Mouse (Mus musculus): ENCODE data around the gene Smpd3.
A peak's percentile ranks its signal among the peaks of the same experiment; 100 is the strongest.

The Smpd3 gene

GRCm38 (mm10) chr8:106292484-106293396, 45.0 kb downstream of the Smpd3 start:
- DNase-seq (ENCODE audit: low spot score in 2 of 2), result peak; percentile 43 to 61

- no peak for DNase-seq (ENCODE audit: low spot score in 2 of 2)
These were observed 48.3 kb downstream of the Smpd3 start for GRCm38 (mm10) chr8:106289464-106289863.

- DNase-seq (ENCODE audit: low spot score in 2 of 2), result no peak
These were observed 49.1 kb downstream of the Smpd3 start for GRCm38 (mm10) chr8:106288732-106289131.

- no peak for DNase-seq (ENCODE audit: low spot score in 2 of 2)
These were observed 50.3 kb downstream of the Smpd3 start for GRCm38 (mm10) chr8:106287445-106287844.

- no peak for DNase-seq (ENCODE audit: low spot score in 2 of 2)
These were observed 56.9 kb downstream of the Smpd3 start for GRCm38 (mm10) chr8:106280844-106281243.

GRCm38 (mm10) chr8:106280154-106280553, 57.6 kb downstream of the Smpd3 start:
- no peak for DNase-seq (ENCODE audit: low spot score in 2 of 2)

- DNase-seq (ENCODE audit: low spot score in 2 of 2), result no peak
These were observed 59.3 kb downstream of the Smpd3 start for GRCm38 (mm10) chr8:106278367-106279042.

GRCm38 (mm10) chr8:106276709-106277317, 61.0 kb downstream of the Smpd3 start:
- DNase-seq (ENCODE audit: low spot score in 2 of 2), result no peak

GRCm38 (mm10) chr8:106273468-106273867, 64.3 kb downstream of the Smpd3 start:
- no peak for DNase-seq (ENCODE audit: low spot score in 2 of 2)

GRCm38 (mm10) chr8:106271378-106271777, 66.4 kb downstream of the Smpd3 start:
- no peak for DNase-seq (ENCODE audit: low spot score in 2 of 2)

GRCm38 (mm10) chr8:106270804-106271203, 67.0 kb downstream of the Smpd3 start:
- DNase-seq (ENCODE audit: low spot score in 2 of 2), result no peak

- no peak for DNase-seq (ENCODE audit: low spot score in 2 of 2)
These were observed 69.0 kb downstream of the Smpd3 start for GRCm38 (mm10) chr8:106268710-106269346.

GRCm38 (mm10) chr8:106265398-106265797, 72.4 kb downstream of the Smpd3 start:
- no peak for DNase-seq (ENCODE audit: low spot score in 2 of 2)

GRCm38 (mm10) chr8:106263928-106264327, 73.9 kb downstream of the Smpd3 start:
- DNase-seq (ENCODE audit: low spot score in 2 of 2), result no peak

- DNase-seq (ENCODE audit: low spot score in 2 of 2), result no peak
These were observed 75.4 kb downstream of the Smpd3 start for GRCm38 (mm10) chr8:106262343-106262742.

GRCm38 (mm10) chr8:106260894-106261293, 76.9 kb downstream of the Smpd3 start:
- no peak for DNase-seq (ENCODE audit: low spot score in 2 of 2)

- no peak for DNase-seq (ENCODE audit: low spot score in 2 of 2)
These were observed 78.1 kb downstream of the Smpd3 start for GRCm38 (mm10) chr8:106259579-106260255.

- DNase-seq (ENCODE audit: low spot score in 2 of 2), result no peak
These were observed 79.6 kb downstream of the Smpd3 start for GRCm38 (mm10) chr8:106258169-106258568.

- no peak for DNase-seq (ENCODE audit: low spot score in 2 of 2)
These were observed 87.6 kb downstream of the Smpd3 start for GRCm38 (mm10) chr8:106250186-106250585.

GRCm38 (mm10) chr8:106237106-106237505, 100.7 kb downstream of the Smpd3 start:
- DNase-seq (ENCODE audit: low spot score in 2 of 2), result no peak

- DNase-seq (ENCODE audit: low spot score in 2 of 2), result no peak
These were observed 103.1 kb downstream of the Smpd3 start for GRCm38 (mm10) chr8:106234567-106235261.
